Mouse (Mus musculus) liver, adult 2 months (tissue): Measurements from ENCODE around the gene Ube2n. TPM values are rescaled to one million over a fixed set of nuclear protein-coding genes. Genes with fewer than 3 reads are reported as not detected.

Experiments
- DNase-seq: peaks from one replicate; pipeline ENCODE4 v3.0.0-alpha.2; 2011; ENCODE audit warnings: low read depth, low spot score; ENCODE audit errors: extremely low read depth
- H3K27ac ChIP-seq: fragments of 200-500 bp; replicated peaks from 2 replicates; pipeline ENCODE4 v1.5.1; 2012; ENCODE audit warnings: low read depth, mild to moderate bottlenecking, control low read depth, inconsistent platforms, low read length; ENCODE audit not compliant: insufficient read depth
- H3K27me3 ChIP-seq: fragments of 200-500 bp; 2 replicates; pipeline ENCODE4 v1.6.1; 2012; ENCODE audit warnings: mild to moderate bottlenecking, moderate library complexity, low read length, inconsistent platforms; ENCODE audit not compliant: control insufficient read depth, insufficient read depth
- H3K36me3 ChIP-seq: fragments of 200-500 bp; 2 replicates; pipeline ENCODE4 v1.6.1; 2012; ENCODE audit warnings: low read length, inconsistent platforms; ENCODE audit not compliant: control insufficient read depth, insufficient read depth
- H3K4me1 ChIP-seq: fragments of 200-500 bp; 2 replicates; pipeline ENCODE4 v1.6.1; 2011; ENCODE audit warnings: low read length; ENCODE audit not compliant: control insufficient read depth, insufficient read depth
- H3K4me3 ChIP-seq: fragments of 200-500 bp; 2 replicates; pipeline ENCODE4 v1.5.1; 2011; ENCODE audit warnings: low read depth, mild to moderate bottlenecking, control low read depth, low read length, moderate library complexity; ENCODE audit not compliant: insufficient read depth
- H3K79me2 ChIP-seq: fragments of 200-500 bp; 2 replicates; pipeline ENCODE4 v1.6.1; 2012; ENCODE audit warnings: inconsistent platforms, mild to moderate bottlenecking, low read length, moderate library complexity; ENCODE audit not compliant: control insufficient read depth, insufficient read depth
- H3K9ac ChIP-seq: fragments of 200-500 bp; 2 replicates; pipeline ENCODE4 v1.6.1; 2012; ENCODE audit warnings: low read depth, mild to moderate bottlenecking, control low read depth, inconsistent platforms, low read length
- CTCF ChIP-seq: fragments of 200-500 bp; IDR thresholded peaks from 2 replicates; pipeline ENCODE4 v1.5.1; 2011; ENCODE audit warnings: low read depth, low read length, control low read depth
- POLR2A ChIP-seq: fragments of 200-500 bp; IDR thresholded peaks from 2 replicates; pipeline ENCODE4 v1.6.1; 2011; ENCODE audit warnings: low read length, control low read depth; ENCODE audit not compliant: insufficient read depth; ENCODE audit errors: extremely low read depth
- WGBS: fragments of 180-500 bp; shearing (Covaris S2); methylation state at CpG from one replicate; pipeline ENCODE4 v1.1.7; 2018; 5-methylcytosine and 5-hydroxymethylcytosine counted together
- polyA plus RNA-seq: library from polyadenylated mRNA; depleted of rRNA; stranded (reverse); fragments of >200 nt; gene quantifications from 2 replicates; pipeline ENCODE4 v1.2.3, GENCODE M21; 2012
- total RNA-seq: library from RNA; depleted of rRNA; stranded (reverse); fragments of >200 nt; gene quantifications from 2 replicates; pipeline ENCODE4 v1.2.3, GENCODE M21; 2014

The Ube2n gene
- total and polyA plus RNA-seq, 2 experiments, result 19.2 to 29.6 TPM

DNA sequence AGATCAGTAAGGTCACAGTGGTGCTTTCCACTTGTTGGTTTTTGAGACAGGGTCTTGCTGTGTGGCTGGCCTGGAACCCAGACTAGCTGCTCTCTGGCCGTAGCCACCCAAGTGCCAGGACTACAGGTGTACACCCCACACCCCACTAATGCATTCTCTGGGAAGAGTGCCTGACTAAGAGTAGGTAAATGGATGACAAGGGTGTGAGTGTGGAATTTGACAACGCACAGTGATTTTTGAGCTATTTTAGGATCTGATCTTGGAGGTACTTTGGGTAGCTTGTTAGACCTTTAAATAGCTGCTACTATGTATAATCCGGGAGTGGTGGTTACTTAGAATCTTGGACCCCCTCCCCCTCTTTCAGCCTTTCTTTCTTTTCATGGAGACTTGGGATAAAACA, 24.3 kb downstream of the Ube2n start:
- H3K36me3 ChIP-seq, result no peaks in the 10 kb centered on the region

DNA sequence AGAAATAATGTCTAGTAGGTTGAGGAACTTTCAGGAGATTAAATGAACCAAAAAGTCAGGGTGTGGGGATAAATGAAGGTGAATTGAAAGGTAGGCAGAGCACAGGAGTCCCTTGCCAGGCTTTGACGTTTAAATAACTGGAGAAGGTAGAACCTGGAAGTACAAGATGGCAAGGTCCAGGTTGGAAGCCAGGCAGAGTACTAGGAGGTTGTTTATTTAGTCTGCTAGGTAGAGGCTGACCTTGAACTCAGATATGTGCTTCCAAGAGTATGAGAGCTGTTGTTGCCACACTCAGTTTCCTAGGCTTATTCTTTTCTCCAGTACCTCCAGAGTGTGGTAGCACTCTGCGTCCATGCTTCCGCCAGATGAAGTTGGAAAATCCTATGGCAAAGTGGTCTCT, 24.9 kb downstream of the Ube2n start:
- 68% methylated on average over 3 of the region's 3 CpGs for WGBS
- Histone ChIP-seq H3K4me1 (peaks cover 7% of the 10 kb centered on the region), H3K79me2 (peaks cover 8% of the 10 kb centered on the region; the same call in 1 of the 2 replicates), H3K27me3 (no peaks in the 10 kb centered on the region), H3K9ac (no peak overlapping the region), H3K36me3 (peaks cover 4% of the 10 kb centered on the region), H3K4me3 (no peak overlapping the region), H3K27ac (no peak overlapping the region)
- no peak for TF ChIP-seq CTCF
- TF ChIP-seq POLR2A, result no peak
- DNase-seq, result peak; percentile 77

More for the DNA sequence above, 24.3 kb downstream of the Ube2n start:
- Histone ChIP-seq H3K27me3 (no peaks in the 10 kb centered on the region), H3K79me2 (peaks cover 11% of the 10 kb centered on the region; the same call in 1 of the 2 replicates), H3K4me3 (no peak overlapping the region), H3K27ac (no peak overlapping the region), H3K9ac (no peak overlapping the region), H3K4me1 (peaks cover 7% of the 10 kb centered on the region)
- 87% methylated on average over 3 of the region's 3 CpGs for WGBS
- no peak for TF ChIP-seq CTCF
- TF ChIP-seq POLR2A, result no peak
- no peak for DNase-seq

DNA sequence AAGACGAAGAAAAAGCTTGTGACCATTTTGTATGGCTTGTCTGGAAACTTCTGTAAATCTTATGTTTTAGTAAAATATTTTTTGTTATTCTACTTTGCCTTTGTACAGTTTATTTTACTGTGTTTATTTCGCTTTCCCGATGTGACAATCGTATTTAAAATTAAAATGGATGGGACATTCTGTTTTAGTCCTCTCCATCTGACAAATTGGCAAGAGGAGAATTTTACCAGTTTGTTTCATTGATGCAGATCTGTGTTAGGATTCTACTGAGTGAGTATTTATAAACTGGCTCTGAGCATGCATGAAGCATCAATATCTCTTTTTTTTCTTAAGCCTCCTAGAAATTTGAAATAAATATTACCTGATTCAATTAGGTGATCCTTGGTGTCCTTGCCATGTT, 28.0 kb downstream of the Ube2n start:
- DNase-seq, result no peak
- Histone ChIP-seq H3K36me3 (peaks cover 23% of the 10 kb centered on the region), H3K27me3 (no peaks in the 10 kb centered on the region), H3K27ac (no peak overlapping the region), H3K79me2 (peaks cover 6% of the 10 kb centered on the region; the same call in 1 of the 2 replicates), H3K4me1 (peaks cover 7% of the 10 kb centered on the region), H3K9ac (no peak overlapping the region), H3K4me3 (no peak overlapping the region)
- TF ChIP-seq POLR2A (no peak), CTCF (no peak)
- WGBS, result 95% methylated on average over 4 of the region's 4 CpGs

DNA sequence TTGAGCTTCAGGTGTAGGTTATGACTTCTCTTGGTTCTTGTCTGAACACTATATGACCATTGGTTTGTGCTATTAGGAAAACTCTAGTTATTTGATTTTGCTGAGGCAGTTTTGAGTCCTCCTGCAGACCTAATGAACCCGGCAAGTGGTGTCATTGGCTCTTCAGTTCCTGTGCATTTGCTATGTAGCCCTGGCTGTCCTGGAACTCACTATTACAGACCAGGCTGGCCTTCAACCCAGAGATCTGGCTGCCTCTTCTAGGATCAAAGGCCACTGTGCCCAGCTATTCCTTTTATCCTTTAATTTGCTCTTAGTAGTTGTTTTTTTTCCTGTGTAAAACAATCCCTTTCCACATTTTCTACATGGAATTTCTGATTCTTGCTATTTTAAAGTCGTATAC, 28.4 kb downstream of the Ube2n start:
- H3K79me2 ChIP-seq, result peaks cover 4% of the 10 kb centered on the region; the same call in 1 of the 2 replicates
- peaks cover 27% of the 10 kb centered on the region for H3K36me3 ChIP-seq
- WGBS, result 51% methylated on average over 2 of the region's 2 CpGs
- H3K27ac ChIP-seq, result no peak overlapping the region
- no peaks in the 10 kb centered on the region for H3K27me3 ChIP-seq
- no peak overlapping the region for H3K4me3 ChIP-seq
- H3K4me1 ChIP-seq, result peaks cover 8% of the 10 kb centered on the region
- TF ChIP-seq POLR2A, result no peak
- no peak for TF ChIP-seq CTCF
- peak; percentile 83 for DNase-seq
- H3K9ac ChIP-seq, result no peak overlapping the region

DNA sequence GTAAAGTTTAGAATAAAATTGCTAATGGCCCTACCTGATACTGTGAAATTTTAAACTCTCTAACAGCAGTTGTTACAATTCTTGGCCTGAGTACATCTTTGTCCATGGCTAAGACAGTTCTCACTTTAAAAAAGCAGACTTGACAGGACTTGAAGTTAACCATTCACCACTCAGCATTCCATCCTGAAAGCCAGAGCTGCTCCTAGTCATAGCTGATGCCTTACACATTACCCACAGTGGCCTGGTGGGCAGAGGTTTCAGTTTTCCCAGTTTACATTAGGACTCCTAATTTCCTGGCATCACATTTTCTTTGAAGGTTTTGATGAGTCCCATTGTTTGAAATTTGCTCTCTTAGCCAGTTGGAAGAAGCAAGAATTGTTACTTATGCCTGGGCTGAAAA, 29.1 kb downstream of the Ube2n start:
- no peak for DNase-seq
- Histone ChIP-seq H3K4me1 (peaks cover 8% of the 10 kb centered on the region), H3K9ac (no peak overlapping the region), H3K27me3 (no peaks in the 10 kb centered on the region), H3K79me2 (peaks cover 4% of the 10 kb centered on the region; the same call in 1 of the 2 replicates), H3K27ac (no peak overlapping the region), H3K36me3 (peaks cover 31% of the 10 kb centered on the region), H3K4me3 (no peak overlapping the region)
- TF ChIP-seq CTCF (no peak), POLR2A (no peak)

DNA sequence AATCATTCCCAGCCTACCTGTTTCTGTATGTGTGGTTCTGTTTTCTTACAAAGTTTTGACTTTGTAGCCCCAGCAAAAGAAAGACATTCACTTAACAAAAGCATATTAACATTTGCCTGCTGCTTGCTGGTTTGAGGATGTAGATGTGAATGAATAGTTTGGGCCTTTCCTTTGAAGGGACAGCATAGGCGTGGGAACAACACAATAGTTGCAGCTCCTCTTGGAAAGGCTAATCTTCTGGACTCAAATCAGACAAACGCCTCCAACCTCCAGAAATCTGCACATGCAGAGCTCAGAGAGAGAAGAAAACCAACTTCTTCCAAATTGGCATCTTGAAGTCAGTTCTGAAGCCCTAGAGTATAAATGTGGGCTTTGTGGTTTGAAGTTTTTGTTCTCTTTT, 29.7 kb downstream of the Ube2n start:
- Histone ChIP-seq H3K27me3 (no peaks in the 10 kb centered on the region), H3K27ac (no peak overlapping the region), H3K9ac (no peak overlapping the region), H3K79me2 (peaks cover 4% of the 10 kb centered on the region; the same call in 1 of the 2 replicates), H3K4me3 (no peak overlapping the region), H3K4me1 (peaks cover 8% of the 10 kb centered on the region), H3K36me3 (peaks cover 37% of the 10 kb centered on the region)
- 92% methylated on average over 2 of the region's 2 CpGs for WGBS
- DNase-seq, result no peak
- TF ChIP-seq CTCF (no peak), POLR2A (no peak)
